Mouse (Mus musculus) MEL (cell line): ENCODE measurements at regions not wholly inside any gene's neighbourhood (a gene's known extent, or its start where the extent isn't known, plus 50 kb on each side); places are given as distances from the start of the nearest gene placed in this dataset.

Experiments used
- DNase-seq: peaks from one replicate; pipeline ENCODE4 v3.0.0; 2011; ENCODE audit warnings: low read depth, low spot score
- H3K27ac ChIP-seq: 2 replicates; pipeline ENCODE4 v1.5.1; 2012; ENCODE audit warnings: low read depth, mild to moderate bottlenecking, control low read depth, low read length, moderate library complexity; ENCODE audit not compliant: control insufficient read depth
- H3K27me3 ChIP-seq, 2 experiments: fragments of 150-350 bp in 1 of 2; sonication (generic) in 1 of 2; 2 replicates each; pipeline ENCODE4 v1.6.1; 2012; ENCODE audit warnings: low read length in 2 of 2, mild to moderate bottlenecking in 2 of 2, improper control_type of control experiment in 1 of 2, moderate library complexity in 1 of 2; ENCODE audit not compliant: insufficient read depth in 2 of 2, control insufficient read depth in 1 of 2
- H3K36me3 ChIP-seq, 2 experiments: 2 replicates each; pipeline ENCODE4 v1.6.1; 2012 to 2014; ENCODE audit warnings: low read length in 2 of 2, improper control_type of control experiment in 1 of 2, inconsistent platforms in 1 of 2, mild to moderate bottlenecking in 1 of 2; ENCODE audit not compliant: insufficient read depth in 2 of 2, control insufficient read depth in 1 of 2
- H3K4me1 ChIP-seq, 2 experiments: fragments of 150-350 bp in 1 of 2; sonication (generic) in 1 of 2; 2 replicates each; pipeline ENCODE4 v1.6.1; 2012; ENCODE audit warnings: low read length in 2 of 2, improper control_type of control experiment in 1 of 2, mild to moderate bottlenecking in 1 of 2; ENCODE audit not compliant: insufficient read depth in 2 of 2, control insufficient read depth in 1 of 2
- H3K4me3 ChIP-seq, 2 experiments: fragments of 150-350 bp in 1 of 2; sonication (generic) in 1 of 2; 2 replicates each; pipeline ENCODE4 v1.5.1; 2012; ENCODE audit warnings: low read depth in 2 of 2, low read length in 2 of 2, mild to moderate bottlenecking in 2 of 2, moderate library complexity in 2 of 2, control low read depth in 1 of 2, improper control_type of control experiment in 1 of 2; ENCODE audit not compliant: control insufficient read depth in 1 of 2, insufficient read depth in 1 of 2
- H3K79me2 ChIP-seq: 2 replicates; pipeline ENCODE4 v1.6.1; 2012; ENCODE audit warnings: mild to moderate bottlenecking, low read length, moderate library complexity; ENCODE audit not compliant: control insufficient read depth, poor library complexity, insufficient read depth
- H3K9ac ChIP-seq: 2 replicates; pipeline ENCODE4 v1.6.1; 2012; ENCODE audit warnings: low read depth, mild to moderate bottlenecking, control low read depth, low read length, moderate library complexity; ENCODE audit not compliant: control insufficient read depth, poor library complexity, severe bottlenecking
- H3K9me3 ChIP-seq: fragments of 150-350 bp; sonication (generic); replicated peaks from 2 replicates; pipeline ENCODE4 v1.6.1; 2012; ENCODE audit warnings: mild to moderate bottlenecking, low read length, improper control_type of control experiment, moderate library complexity; ENCODE audit not compliant: insufficient read depth
- BHLHE40 ChIP-seq: IDR thresholded peaks from 2 replicates; pipeline ENCODE4 v1.6.1; 2012; ENCODE audit warnings: low read depth, mild to moderate bottlenecking, inconsistent platforms, low read length, improper control_type of control experiment, borderline replicate concordance
- CTCF ChIP-seq, 3 experiments: IDR thresholded peaks in 2 of 3; conservative IDR thresholded peaks in 1 of 3; 2 replicates each; pipeline ENCODE4 v1.5.1; 2011 to 2012; ENCODE audit warnings: low read length in 3 of 3, low read depth in 2 of 3, mild to moderate bottlenecking in 2 of 3, improper control_type of control experiment in 1 of 3, inconsistent platforms in 1 of 3, mixed read lengths in 1 of 3, moderate library complexity in 1 of 3; ENCODE audit not compliant: control insufficient read depth in 1 of 3, insufficient read depth in 1 of 3, poor library complexity in 1 of 3, severe bottlenecking in 1 of 3
- E2F4 ChIP-seq: IDR thresholded peaks from 2 replicates; pipeline ENCODE4 v1.6.1; 2011; ENCODE audit warnings: low read depth, low read length, improper control_type of control experiment, borderline replicate concordance
- ETS1 ChIP-seq: IDR thresholded peaks from 2 replicates; pipeline ENCODE4 v1.6.1; 2012; ENCODE audit warnings: low read depth, mild to moderate bottlenecking, inconsistent platforms, low read length, improper control_type of control experiment, moderate library complexity
- GATA1 ChIP-seq: IDR thresholded peaks from 2 replicates; pipeline ENCODE4 v1.6.1; 2011; ENCODE audit warnings: low read depth, low read length, improper control_type of control experiment
- KAT2A ChIP-seq: conservative IDR thresholded peaks from 2 replicates; pipeline ENCODE4 v1.6.1; 2012; ENCODE audit warnings: low read depth, low read length, improper control_type of control experiment, inconsistent platforms
- MAX ChIP-seq: IDR thresholded peaks from 2 replicates; pipeline ENCODE4 v1.6.1; 2011; ENCODE audit warnings: low read length, improper control_type of control experiment
- MXI1 ChIP-seq: IDR thresholded peaks from 2 replicates; pipeline ENCODE4 v1.6.1; 2011; ENCODE audit warnings: mild to moderate bottlenecking, low read depth, low read length, improper control_type of control experiment
- NELFE ChIP-seq: IDR thresholded peaks from 2 replicates; pipeline ENCODE4 v1.6.1; 2011; ENCODE audit warnings: low read depth, low read length, improper control_type of control experiment
- NRF1 ChIP-seq: IDR thresholded peaks from 2 replicates; pipeline ENCODE4 v1.6.1; 2014; ENCODE audit warnings: low read depth, mild to moderate bottlenecking, inconsistent platforms, low read length, improper control_type of control experiment, moderate library complexity; ENCODE audit not compliant: poor library complexity, insufficient read depth, severe bottlenecking
- POLR2A ChIP-seq, 2 experiments: IDR thresholded peaks; 2 replicates each; pipeline ENCODE4 v1.6.1; 2011 to 2012; ENCODE audit warnings: low read length in 2 of 2, mild to moderate bottlenecking in 2 of 2, control low read depth in 1 of 2, improper control_type of control experiment in 1 of 2, low read depth in 1 of 2, moderate library complexity in 1 of 2; ENCODE audit not compliant: control insufficient read depth in 1 of 2, insufficient read depth in 1 of 2, poor library complexity in 1 of 2
- POLR2AphosphoS2 ChIP-seq: IDR thresholded peaks from 2 replicates; pipeline ENCODE4 v1.6.1; 2011; ENCODE audit warnings: low read length, improper control_type of control experiment
- POLR2AphosphoS5 ChIP-seq: IDR thresholded peaks from 2 replicates; pipeline ENCODE4 v1.6.1; 2012; ENCODE audit warnings: low read depth, borderline replicate concordance, mild to moderate bottlenecking, inconsistent platforms, low read length, moderate library complexity, mixed read lengths
- RAD21 ChIP-seq: IDR thresholded peaks from 2 replicates; pipeline ENCODE4 v1.6.1; 2011; ENCODE audit warnings: mild to moderate bottlenecking, low read depth, low read length, improper control_type of control experiment
- RCOR1 ChIP-seq: IDR thresholded peaks from 2 replicates; pipeline ENCODE4 v1.6.1; 2012; ENCODE audit warnings: low read depth, mild to moderate bottlenecking, inconsistent platforms, low read length, improper control_type of control experiment
- SIN3A ChIP-seq: IDR thresholded peaks from 2 replicates; pipeline ENCODE4 v1.6.1; 2012; ENCODE audit warnings: low read length, improper control_type of control experiment, inconsistent platforms
- SMC3 ChIP-seq: IDR thresholded peaks from 2 replicates; pipeline ENCODE4 v1.6.1; 2011; ENCODE audit warnings: low read depth, low read length, improper control_type of control experiment
- TBP ChIP-seq: IDR thresholded peaks from 2 replicates; pipeline ENCODE4 v1.8.0; 2011; ENCODE audit warnings: low read depth, low read length, improper control_type of control experiment
- TCF12 ChIP-seq: IDR thresholded peaks from 2 replicates; pipeline ENCODE4 v1.6.1; 2014; ENCODE audit warnings: low read depth, mild to moderate bottlenecking, inconsistent platforms, low read length, improper control_type of control experiment, moderate library complexity
- USF1 ChIP-seq: IDR thresholded peaks from 2 replicates; pipeline ENCODE4 v1.6.1; 2014; ENCODE audit warnings: low read depth, mild to moderate bottlenecking, inconsistent platforms, low read length, improper control_type of control experiment, moderate library complexity
- ZKSCAN1 ChIP-seq: IDR thresholded peaks from 2 replicates; pipeline ENCODE4 v1.6.1; 2012; ENCODE audit warnings: low read depth, mild to moderate bottlenecking, inconsistent platforms, low read length, improper control_type of control experiment, moderate library complexity

- no peaks in the 10 kb centered on the region for H3K27me3 ChIP-seq
- H3K79me2 ChIP-seq = no peaks in the 10 kb centered on the region
- H3K36me3 ChIP-seq = no peaks in the 10 kb centered on the region
- no peaks in the 10 kb centered on the region for H3K9me3 ChIP-seq
- no peaks in the 10 kb centered on the region for H3K4me1 ChIP-seq
- TF ChIP-seq MAX = no peak
- TF ChIP-seq ETS1 = no peak
- TF ChIP-seq BHLHE40 = no peak
- no peak for TF ChIP-seq GATA1
- TF ChIP-seq NELFE = no peak
- TF ChIP-seq CTCF (IDR thresholded peaks at IDR 0.05 in 2 of 3, conservative IDR thresholded peaks at IDR 0.05 in 1 of 3; ENCODE audit: control insufficient read depth in 1 of 3, insufficient read depth in 1 of 3, low read depth in 2 of 3, low read length in 3 of 3, poor library complexity in 1 of 3, severe bottlenecking in 1 of 3) = no peak
- TF ChIP-seq USF1 = no peak
- no peak for TF ChIP-seq ZKSCAN1
- no peak for TF ChIP-seq POLR2A (IDR thresholded peaks at IDR 0.05; ENCODE audit: control insufficient read depth in 1 of 2, insufficient read depth in 1 of 2, low read depth in 1 of 2, low read length in 2 of 2, poor library complexity in 1 of 2)
- no peak for TF ChIP-seq RAD21
- no peak for TF ChIP-seq SIN3A
- TF ChIP-seq RCOR1 = no peak
- no peak for TF ChIP-seq POLR2AphosphoS5
- TF ChIP-seq POLR2AphosphoS2 = no peak
- H3K27ac ChIP-seq = no peak overlapping the region
- DNase-seq = no peak
- no peak overlapping the region for H3K9ac ChIP-seq
- H3K4me3 ChIP-seq = no peak overlapping the region
Measured at GRCm38 (mm10) chr17:79509281-79509680, 102.4 kb upstream of the Rmdn2 start.

GRCm38 (mm10) chr17:79509957-79510710 is 101.5 kb upstream of the Rmdn2 start:
- no peaks in the 10 kb centered on the region for H3K9me3 ChIP-seq
- TF ChIP-seq SMC3 = no peak
- TF ChIP-seq NELFE = no peak
- no peak for TF ChIP-seq TBP
- TF ChIP-seq USF1 = no peak
- no peak for TF ChIP-seq MAX
- no peak for TF ChIP-seq E2F4
- TF ChIP-seq RAD21 = no peak
- TF ChIP-seq NRF1 = no peak
- TF ChIP-seq GATA1 = no peak
- no peak for TF ChIP-seq MXI1
- no peak for TF ChIP-seq RCOR1
- TF ChIP-seq CTCF (IDR thresholded peaks at IDR 0.05 in 2 of 3, conservative IDR thresholded peaks at IDR 0.05 in 1 of 3; ENCODE audit: control insufficient read depth in 1 of 3, insufficient read depth in 1 of 3, low read depth in 2 of 3, low read length in 3 of 3, poor library complexity in 1 of 3, severe bottlenecking in 1 of 3) = no peak
- TF ChIP-seq POLR2A (IDR thresholded peaks at IDR 0.05; ENCODE audit: control insufficient read depth in 1 of 2, insufficient read depth in 1 of 2, low read depth in 1 of 2, low read length in 2 of 2, poor library complexity in 1 of 2) = no peak
- TF ChIP-seq KAT2A = no peak
- TF ChIP-seq TCF12 = no peak
- H3K4me1 ChIP-seq = no peaks in the 10 kb centered on the region
- H3K36me3 ChIP-seq = no peaks in the 10 kb centered on the region
- no peaks in the 10 kb centered on the region for H3K27me3 ChIP-seq
- H3K9ac ChIP-seq = no peak overlapping the region
- no peak overlapping the region for H3K27ac ChIP-seq
- no peak for DNase-seq
- no peak overlapping the region for H3K4me3 ChIP-seq
- no peaks in the 10 kb centered on the region for H3K79me2 ChIP-seq
